Mouse (Mus musculus) ZHBTc4 (cell line): Measurements from ENCODE around the gene Lama1.

Experiments used
- DNase-seq: peaks from one replicate; pipeline ENCODE4 v3.0.0-alpha.2; 2011; ENCODE audit warnings: low read depth, low spot score

The Lama1 gene

DNA sequence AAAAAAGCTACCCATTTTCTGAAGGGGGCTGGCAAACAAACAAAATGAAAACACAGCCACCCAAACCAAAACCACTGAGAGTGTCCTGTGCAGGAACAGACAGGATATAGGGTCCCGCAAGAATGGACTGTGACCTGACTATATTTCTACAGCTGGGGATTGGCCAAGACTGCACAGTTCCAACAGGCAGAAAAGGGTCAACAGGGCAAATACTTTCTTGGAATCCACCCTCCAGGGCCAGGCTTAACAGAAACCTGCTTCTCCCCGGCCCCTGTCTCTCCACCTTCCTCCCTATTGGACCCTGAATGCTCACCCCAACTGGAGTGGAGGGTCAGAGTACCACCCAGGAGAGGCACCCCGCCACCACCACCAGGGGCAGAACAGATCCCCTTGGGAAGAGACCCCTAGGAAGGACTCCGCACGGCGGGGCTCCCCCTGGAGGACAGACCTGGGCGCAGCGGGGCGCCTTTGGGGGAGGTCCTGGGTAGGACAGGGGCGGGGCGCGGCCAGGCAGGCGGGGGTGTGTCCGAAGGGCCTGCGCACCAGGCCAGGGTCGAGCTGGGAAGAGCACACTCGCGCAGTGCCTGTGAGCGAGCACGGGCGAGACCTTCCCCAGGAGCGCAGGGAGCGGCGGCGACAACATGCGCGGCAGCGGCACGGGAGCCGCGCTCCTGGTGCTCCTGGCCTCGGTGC, at the start of gene Lama1:
Gene Lama1, plus strand, starts transcription at position 566 of the 693 bp plus-strand sequence.
- DNase-seq: peak; percentile 96

DNA sequence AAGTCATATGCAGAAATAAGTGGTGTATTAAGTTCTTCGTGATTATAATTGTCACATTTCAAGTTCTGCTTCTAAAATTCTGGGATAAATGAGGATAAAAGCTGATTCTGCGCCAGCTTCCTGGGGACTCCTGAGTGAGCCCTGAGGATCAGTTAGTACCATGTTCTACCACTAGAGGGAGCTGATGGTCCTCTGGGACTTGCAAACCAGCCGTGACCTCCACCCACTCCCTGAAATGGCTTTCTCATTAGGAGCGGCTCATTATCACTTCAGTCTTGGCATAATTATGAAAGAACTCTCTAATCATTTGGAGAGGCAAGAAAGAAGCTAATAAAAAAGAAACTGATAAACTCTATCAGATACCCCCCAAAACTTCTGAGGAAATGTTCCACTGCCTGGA, 45.6 kb upstream of the Lama1 start:
- peak; percentile 72 for DNase-seq

DNA sequence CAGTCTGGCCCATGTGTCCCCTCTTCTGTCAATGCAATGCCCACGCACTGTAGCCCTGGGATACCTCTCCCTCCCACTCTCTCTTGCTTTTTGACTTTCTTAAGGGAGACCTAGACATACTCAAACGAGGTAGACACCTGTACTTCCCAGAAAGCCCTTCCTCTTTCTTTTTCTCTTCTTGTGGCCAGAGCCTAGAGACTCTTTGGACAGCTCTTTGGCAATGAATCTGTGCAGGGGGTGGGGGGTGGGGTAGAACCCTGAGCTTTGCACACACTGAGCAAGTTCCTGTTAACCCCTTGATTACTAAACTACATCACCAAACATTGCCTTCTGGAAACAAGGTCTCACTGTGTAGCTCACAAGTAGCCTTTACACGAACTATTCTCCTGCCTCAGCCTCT, 32.8 kb upstream of the Lama1 start:
- no peak for DNase-seq

GRCm38 (mm10) chr17:67666981-67667380, 30.1 kb upstream of the Lama1 start:
- no peak for DNase-seq

DNA sequence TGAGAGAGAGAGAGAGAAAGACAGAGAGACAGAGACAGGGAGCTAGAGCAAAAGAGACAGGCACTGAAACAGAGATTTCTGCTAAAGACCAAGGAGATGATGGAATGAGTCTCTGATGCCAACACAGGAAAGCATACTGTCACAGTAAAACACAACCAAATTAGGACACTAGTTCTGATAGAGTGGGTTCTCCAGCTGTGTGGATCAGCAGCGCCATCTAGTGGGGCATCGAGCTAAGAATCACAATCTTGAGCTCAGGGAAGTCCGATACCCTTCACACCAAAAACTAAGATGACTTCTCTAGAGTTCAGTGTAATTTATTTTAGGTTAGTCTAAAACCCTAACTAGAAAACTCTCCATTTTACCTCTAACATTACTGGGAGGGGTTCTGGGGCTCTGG, 29.1 kb upstream of the Lama1 start:
- peak; percentile 73 for DNase-seq

DNA sequence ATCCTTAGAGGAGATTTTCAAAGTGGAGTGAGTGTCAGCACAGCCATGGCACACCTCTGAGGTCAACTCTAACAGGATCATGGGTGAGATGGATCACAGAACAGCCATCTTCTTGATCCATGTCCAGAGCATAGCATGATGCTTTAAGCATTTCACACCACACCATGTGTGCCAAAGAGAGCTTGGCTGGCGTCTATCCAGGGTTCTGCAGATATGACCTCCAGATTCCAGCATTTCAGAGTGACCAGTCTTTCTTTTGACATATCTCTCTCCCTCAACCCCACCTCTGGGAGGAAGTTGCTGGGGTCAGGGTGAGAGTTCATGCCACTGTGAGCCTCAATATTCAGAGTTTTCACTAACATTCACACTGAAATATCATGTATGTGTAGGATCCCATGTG, 18.5 kb upstream of the Lama1 start:
- DNase-seq: no peak

DNA sequence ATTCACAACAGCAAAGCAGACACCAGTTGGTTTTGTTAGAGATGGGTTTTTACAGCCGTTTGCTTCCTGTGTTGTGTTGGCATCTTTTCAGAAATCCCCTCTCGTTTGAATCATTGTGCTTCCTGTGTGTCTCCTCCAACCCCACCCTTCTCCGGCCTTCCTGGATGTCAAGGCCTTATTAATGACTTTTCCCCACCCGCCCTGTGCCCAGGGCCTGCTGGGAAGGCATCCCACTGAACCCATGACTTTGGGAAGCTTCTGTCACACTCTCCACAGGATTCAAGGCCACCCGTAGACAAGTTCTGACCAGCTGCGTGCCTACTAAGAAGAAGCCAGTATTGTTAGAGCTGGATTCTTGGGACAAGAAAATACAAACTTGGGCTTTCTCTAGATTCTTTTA, 16.0 kb upstream of the Lama1 start:
- DNase-seq: peak; percentile 71

DNA sequence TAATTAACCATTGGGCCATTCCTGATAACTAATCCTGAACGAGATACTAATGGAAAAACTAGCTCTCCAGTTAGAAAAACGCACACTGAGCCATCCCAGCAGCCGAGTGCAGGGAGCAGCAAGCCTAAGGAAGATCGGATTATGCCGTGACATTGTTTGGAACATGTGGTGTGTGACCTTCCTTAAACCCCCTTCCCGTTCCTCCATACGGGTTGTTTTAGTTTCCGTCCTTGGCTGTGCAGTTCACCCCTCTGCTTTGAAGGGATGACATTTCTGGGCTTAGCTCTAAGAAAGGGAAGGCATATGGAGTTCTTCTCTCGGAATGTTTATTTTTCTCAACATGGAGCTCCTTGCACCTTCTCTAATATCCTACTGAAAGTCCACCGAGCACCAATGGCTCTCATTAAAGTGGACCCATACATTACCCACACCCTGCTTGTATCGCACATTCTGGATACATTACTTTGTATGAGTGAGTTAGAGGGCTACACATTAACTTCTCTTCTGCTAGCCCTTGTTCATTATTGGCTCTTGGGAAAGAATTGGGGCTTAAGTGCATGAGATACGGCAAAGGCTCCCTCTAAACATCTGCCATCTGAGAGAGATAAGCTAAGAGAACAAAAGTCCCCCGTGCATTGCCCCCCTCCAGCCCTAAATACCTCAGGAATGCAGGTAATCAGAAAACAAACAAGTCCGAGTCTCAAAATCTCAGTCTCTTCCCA, 11.9 kb upstream of the Lama1 start:
- no peak for DNase-seq

GRCm38 (mm10) chr17:67687505-67687904, 9.6 kb upstream of the Lama1 start:
- no peak for DNase-seq

- DNase-seq: no peak
These were observed 6.4 kb upstream of the Lama1 start for GRCm38 (mm10) chr17:67690689-67691088.

GRCm38 (mm10) chr17:67692651-67693050, 4.4 kb upstream of the Lama1 start:
- DNase-seq: no peak

GRCm38 (mm10) chr17:67693861-67694260, 3.2 kb upstream of the Lama1 start:
- DNase-seq: peak; percentile 73

- DNase-seq: no peak
These were observed 417 bp downstream of the Lama1 start for GRCm38 (mm10) chr17:67697461-67697891.

GRCm38 (mm10) chr17:67698301-67698700, 1.2 kb downstream of the Lama1 start:
- DNase-seq: peak; percentile 81

GRCm38 (mm10) chr17:67701761-67702160, 4.7 kb downstream of the Lama1 start:
- DNase-seq: no peak

GRCm38 (mm10) chr17:67702941-67703340, 5.9 kb downstream of the Lama1 start:
- no peak for DNase-seq

DNA sequence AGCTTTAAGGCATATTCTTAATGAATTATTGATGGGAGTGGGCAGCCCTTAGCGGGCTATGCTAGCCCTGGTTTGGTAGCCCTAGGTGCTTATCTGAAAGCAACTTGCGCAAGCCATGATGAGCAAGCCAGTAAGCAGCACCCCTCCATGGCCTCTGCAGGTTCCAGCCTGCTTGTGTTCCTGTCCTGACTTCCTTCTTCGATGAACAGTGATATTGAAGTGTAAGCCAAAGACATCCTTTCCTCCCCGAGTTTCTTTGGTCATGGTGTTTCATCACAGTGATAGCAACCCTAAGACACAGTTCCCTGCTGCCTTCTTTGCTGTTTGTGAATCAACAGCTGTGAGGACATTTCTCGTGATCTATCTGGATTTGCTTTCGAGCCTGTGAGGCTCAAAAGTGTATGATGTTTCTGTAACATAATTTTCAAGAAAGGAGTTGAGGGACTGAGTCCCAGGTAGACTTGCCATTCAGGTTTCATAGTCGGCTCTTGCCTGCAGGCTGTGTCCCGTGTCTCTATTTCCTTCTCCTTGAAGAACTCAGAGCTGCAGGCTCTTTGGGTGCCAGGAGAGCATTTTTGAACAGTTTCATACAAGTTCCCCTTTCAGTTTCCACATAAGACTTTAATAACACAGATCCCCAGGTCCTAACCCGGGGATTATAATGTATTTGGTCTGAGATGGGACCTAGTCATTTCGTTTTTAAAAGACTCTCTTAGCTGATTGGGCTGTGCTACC, 8.1 kb downstream of the Lama1 start:
- no peak for DNase-seq

GRCm38 (mm10) chr17:67706372-67706771, 9.3 kb downstream of the Lama1 start:
- DNase-seq: no peak

DNA sequence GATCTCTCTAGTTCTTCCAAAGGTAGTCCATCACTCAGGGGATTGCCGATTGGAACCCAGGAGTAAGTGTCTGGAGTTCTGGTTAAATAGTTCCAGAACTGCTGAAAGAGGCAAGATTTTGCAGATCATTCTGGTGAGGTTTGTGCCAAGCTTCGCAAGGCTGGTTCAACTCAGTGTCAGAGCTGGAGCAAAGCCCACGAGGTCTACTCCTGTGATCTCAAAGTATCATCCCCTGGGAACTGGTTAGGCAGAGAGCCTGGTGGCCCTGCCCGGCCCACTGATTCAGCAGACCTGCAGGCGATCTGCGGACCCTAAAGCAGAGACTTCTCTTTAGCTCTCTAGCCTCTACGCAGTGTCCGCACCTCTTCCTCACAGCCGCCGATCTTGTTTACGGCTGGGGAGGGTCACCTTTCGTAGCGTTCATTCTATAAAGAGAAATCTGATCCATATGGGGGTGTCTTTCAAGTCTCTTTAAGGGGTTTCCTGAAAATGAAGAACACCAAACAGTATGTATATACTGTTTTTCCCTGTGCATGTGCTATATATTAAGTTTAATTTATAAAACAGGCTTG, 10.8 kb downstream of the Lama1 start:
- DNase-seq: no peak

GRCm38 (mm10) chr17:67710377-67710781, 13.3 kb downstream of the Lama1 start:
- DNase-seq: peak; percentile 64

- peak; percentile 69 for DNase-seq
These were observed 14.3 kb downstream of the Lama1 start for GRCm38 (mm10) chr17:67711361-67711760.

DNA sequence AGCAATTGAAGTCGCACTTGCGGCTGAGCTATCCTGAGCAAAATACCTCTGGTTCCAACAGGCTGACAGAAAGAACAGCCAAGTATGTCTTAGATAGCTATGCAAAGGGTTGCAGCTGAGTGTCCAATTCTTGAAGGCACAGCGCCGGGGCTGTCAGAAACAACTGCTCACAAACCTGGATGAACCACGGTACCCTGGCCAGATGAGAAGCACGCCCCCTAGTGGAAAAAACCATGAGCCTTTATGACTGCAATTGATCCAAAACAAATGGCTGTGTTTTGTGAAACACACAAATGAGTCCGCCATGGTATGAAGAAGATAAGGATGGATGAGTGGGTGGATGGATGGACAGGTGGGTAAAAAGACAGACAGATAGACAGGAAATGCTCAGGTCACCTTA, 15.9 kb downstream of the Lama1 start:
- DNase-seq: peak; percentile 75
